Mouse (Mus musculus) MEL (cell line): ENCODE measurements around the gene Mfn1. TPM values are rescaled to one million over a fixed set of nuclear protein-coding genes. Genes with fewer than 3 reads are reported as not detected.

Experiments used
- DNase-seq: peaks from one replicate; pipeline ENCODE4 v3.0.0; 2011; ENCODE audit warnings: low read depth, low spot score
- H3K27ac ChIP-seq: 2 replicates; pipeline ENCODE4 v1.5.1; 2012; ENCODE audit warnings: low read depth, mild to moderate bottlenecking, control low read depth, low read length, moderate library complexity; ENCODE audit not compliant: control insufficient read depth
- H3K27me3 ChIP-seq, 2 experiments: fragments of 150-350 bp in 1 of 2; sonication (generic) in 1 of 2; 2 replicates each; pipeline ENCODE4 v1.6.1; 2012; ENCODE audit warnings: low read length in 2 of 2, mild to moderate bottlenecking in 2 of 2, improper control_type of control experiment in 1 of 2, moderate library complexity in 1 of 2; ENCODE audit not compliant: insufficient read depth in 2 of 2, control insufficient read depth in 1 of 2
- H3K36me3 ChIP-seq, 2 experiments: 2 replicates each; pipeline ENCODE4 v1.6.1; 2012 to 2014; ENCODE audit warnings: low read length in 2 of 2, improper control_type of control experiment in 1 of 2, inconsistent platforms in 1 of 2, mild to moderate bottlenecking in 1 of 2; ENCODE audit not compliant: insufficient read depth in 2 of 2, control insufficient read depth in 1 of 2
- H3K4me1 ChIP-seq, 2 experiments: fragments of 150-350 bp in 1 of 2; sonication (generic) in 1 of 2; 2 replicates each; pipeline ENCODE4 v1.6.1; 2012; ENCODE audit warnings: low read length in 2 of 2, improper control_type of control experiment in 1 of 2, mild to moderate bottlenecking in 1 of 2; ENCODE audit not compliant: insufficient read depth in 2 of 2, control insufficient read depth in 1 of 2
- H3K4me3 ChIP-seq, 2 experiments: fragments of 150-350 bp in 1 of 2; sonication (generic) in 1 of 2; 2 replicates each; pipeline ENCODE4 v1.5.1; 2012; ENCODE audit warnings: low read depth in 2 of 2, low read length in 2 of 2, mild to moderate bottlenecking in 2 of 2, moderate library complexity in 2 of 2, control low read depth in 1 of 2, improper control_type of control experiment in 1 of 2; ENCODE audit not compliant: control insufficient read depth in 1 of 2, insufficient read depth in 1 of 2
- H3K79me2 ChIP-seq: 2 replicates; pipeline ENCODE4 v1.6.1; 2012; ENCODE audit warnings: mild to moderate bottlenecking, low read length, moderate library complexity; ENCODE audit not compliant: control insufficient read depth, poor library complexity, insufficient read depth
- H3K9ac ChIP-seq: 2 replicates; pipeline ENCODE4 v1.6.1; 2012; ENCODE audit warnings: low read depth, mild to moderate bottlenecking, control low read depth, low read length, moderate library complexity; ENCODE audit not compliant: control insufficient read depth, poor library complexity, severe bottlenecking
- H3K9me3 ChIP-seq: fragments of 150-350 bp; sonication (generic); replicated peaks from 2 replicates; pipeline ENCODE4 v1.6.1; 2012; ENCODE audit warnings: mild to moderate bottlenecking, low read length, improper control_type of control experiment, moderate library complexity; ENCODE audit not compliant: insufficient read depth
- E2F4 ChIP-seq: IDR thresholded peaks from 2 replicates; pipeline ENCODE4 v1.6.1; 2011; ENCODE audit warnings: low read depth, low read length, improper control_type of control experiment, borderline replicate concordance
- ELF1 ChIP-seq: IDR thresholded peaks from 2 replicates; pipeline ENCODE4 v1.6.1; 2014; ENCODE audit warnings: low read depth, mild to moderate bottlenecking, inconsistent platforms, low read length, improper control_type of control experiment, moderate library complexity
- ETS1 ChIP-seq: IDR thresholded peaks from 2 replicates; pipeline ENCODE4 v1.6.1; 2012; ENCODE audit warnings: low read depth, mild to moderate bottlenecking, inconsistent platforms, low read length, improper control_type of control experiment, moderate library complexity
- GATA1 ChIP-seq: IDR thresholded peaks from 2 replicates; pipeline ENCODE4 v1.6.1; 2011; ENCODE audit warnings: low read depth, low read length, improper control_type of control experiment
- HCFC1 ChIP-seq: IDR thresholded peaks from 2 replicates; pipeline ENCODE4 v1.6.1; 2012; ENCODE audit warnings: low read depth, mild to moderate bottlenecking, inconsistent platforms, low read length, improper control_type of control experiment, moderate library complexity
- MEF2A ChIP-seq: IDR thresholded peaks from 2 replicates; pipeline ENCODE4 v1.6.1; 2014; ENCODE audit warnings: low read depth, mild to moderate bottlenecking, inconsistent platforms, low read length, improper control_type of control experiment; ENCODE audit not compliant: poor library complexity, insufficient replicate concordance, severe bottlenecking; ENCODE audit errors: extremely low read depth
- MYC ChIP-seq: IDR thresholded peaks from 2 replicates; pipeline ENCODE4 v1.6.1; 2011; ENCODE audit warnings: low read depth, mild to moderate bottlenecking, low read length, improper control_type of control experiment, moderate library complexity
- POLR2A ChIP-seq, 2 experiments: IDR thresholded peaks; 2 replicates each; pipeline ENCODE4 v1.6.1; 2011 to 2012; ENCODE audit warnings: low read length in 2 of 2, mild to moderate bottlenecking in 2 of 2, control low read depth in 1 of 2, improper control_type of control experiment in 1 of 2, low read depth in 1 of 2, moderate library complexity in 1 of 2; ENCODE audit not compliant: control insufficient read depth in 1 of 2, insufficient read depth in 1 of 2, poor library complexity in 1 of 2
- POLR2AphosphoS5 ChIP-seq: IDR thresholded peaks from 2 replicates; pipeline ENCODE4 v1.6.1; 2012; ENCODE audit warnings: low read depth, borderline replicate concordance, mild to moderate bottlenecking, inconsistent platforms, low read length, moderate library complexity, mixed read lengths
- SIN3A ChIP-seq: IDR thresholded peaks from 2 replicates; pipeline ENCODE4 v1.6.1; 2012; ENCODE audit warnings: low read length, improper control_type of control experiment, inconsistent platforms
- SMC3 ChIP-seq: IDR thresholded peaks from 2 replicates; pipeline ENCODE4 v1.6.1; 2011; ENCODE audit warnings: low read depth, low read length, improper control_type of control experiment
- TAL1 ChIP-seq: IDR thresholded peaks from 2 replicates; pipeline ENCODE4 v1.6.1; 2012; ENCODE audit warnings: mild to moderate bottlenecking, inconsistent platforms, low read length, moderate library complexity, mixed read lengths
- TBP ChIP-seq: IDR thresholded peaks from 2 replicates; pipeline ENCODE4 v1.8.0; 2011; ENCODE audit warnings: low read depth, low read length, improper control_type of control experiment
- UBTF ChIP-seq: IDR thresholded peaks from 2 replicates; pipeline ENCODE4 v1.6.1; 2012; ENCODE audit warnings: low read depth, mild to moderate bottlenecking, inconsistent platforms, low read length, improper control_type of control experiment, moderate library complexity, borderline replicate concordance; ENCODE audit not compliant: insufficient read depth
- USF2 ChIP-seq, 2 experiments: IDR thresholded peaks; 2 replicates each; pipeline ENCODE4 v1.6.1; 2011 to 2012; ENCODE audit warnings: improper control_type of control experiment in 2 of 2, low read length in 2 of 2, borderline replicate concordance in 1 of 2, inconsistent platforms in 1 of 2, low read depth in 1 of 2, mild to moderate bottlenecking in 1 of 2; ENCODE audit not compliant: insufficient read depth in 1 of 2
- ZC3H11A ChIP-seq: IDR thresholded peaks from 2 replicates; pipeline ENCODE4 v1.6.1; 2012; ENCODE audit warnings: low read depth, mild to moderate bottlenecking, inconsistent platforms, low read length, improper control_type of control experiment
- ZNF384 ChIP-seq: IDR thresholded peaks from 2 replicates; pipeline ENCODE4 v1.6.1; 2012; ENCODE audit warnings: low read depth, mild to moderate bottlenecking, inconsistent platforms, low read length, improper control_type of control experiment
- polyA plus RNA-seq, 2 experiments: library from polyadenylated mRNA; stranded (reverse) in 1 of 2; unstranded in 1 of 2; fragments of >175 nt in 1 of 2; fragments of >200 nt in 1 of 2; gene quantifications; 2 replicates each; pipeline versions ENCODE4 v1.2.1 to v1.2.4; 2012; ENCODE audit warnings: low replicate concordance in 2 of 2, low read depth in 1 of 2; ENCODE audit not compliant: insufficient read length in 2 of 2, insufficient read depth in 1 of 2, missing spikeins in 1 of 2
- total RNA-seq: library from RNA; depleted of rRNA; stranded (reverse); fragments of 300-350 nt; gene quantifications from 2 replicates; pipeline ENCODE4 v1.2.3, GENCODE M21; 2012

Gene Mfn1
- total and polyA plus RNA-seq, 3 experiments: 25.5 to 29.4 TPM; not detected in 1

- no peak for TF ChIP-seq HCFC1
- no peak for TF ChIP-seq POLR2AphosphoS5
- TF ChIP-seq TAL1: no peak
- TF ChIP-seq POLR2A (IDR thresholded peaks at IDR 0.05; ENCODE audit: control insufficient read depth in 1 of 2, insufficient read depth in 1 of 2, low read depth in 1 of 2, low read length in 2 of 2, poor library complexity in 1 of 2): no peak
Measured at GRCm38 (mm10) chr3:32494387-32495087, 34.7 kb upstream of the Mfn1 start (continued).

- DNase-seq: no peak
Measured at GRCm38 (mm10) chr3:32495088-32495770, 34.0 kb upstream of the Mfn1 start.

GRCm38 (mm10) chr3:32495856-32496710 is 33.2 kb upstream of the Mfn1 start:
- no peak overlapping the region for H3K9ac ChIP-seq
- TF ChIP-seq MYC (no peak), SMC3 (no peak), GATA1 (no peak), E2F4 (no peak), ZC3H11A (no peak)
- no peaks in the 10 kb centered on the region for H3K79me2 ChIP-seq
- no peaks in the 10 kb centered on the region for H3K9me3 ChIP-seq
- no peak for DNase-seq
- no peaks in the 10 kb centered on the region for H3K4me1 ChIP-seq
- H3K4me3 ChIP-seq: no peak overlapping the region
- no peaks in the 10 kb centered on the region for H3K36me3 ChIP-seq
- no peak overlapping the region for H3K27ac ChIP-seq
- peaks cover 3 to 4% of the 10 kb centered on the region in 2 experiments; a peak in 3 of 4 replicates for H3K27me3 ChIP-seq

More at GRCm38 (mm10) chr3:32495088-32495770, 34.0 kb upstream of the Mfn1 start:
- Histone ChIP-seq H3K4me1 (no peaks in the 10 kb centered on the region), H3K79me2 (no peaks in the 10 kb centered on the region), H3K9ac (no peak overlapping the region), H3K9me3 (no peaks in the 10 kb centered on the region), H3K27ac (no peak overlapping the region), H3K27me3 (peaks cover 3 to 4% of the 10 kb centered on the region in 2 experiments; a peak in 3 of 4 replicates)
- TF ChIP-seq SIN3A: no peak
- TF ChIP-seq ZNF384: no peak
- no peak for TF ChIP-seq ETS1
- no peak for TF ChIP-seq ELF1
- TF ChIP-seq MEF2A: no peak
- no peak for TF ChIP-seq USF2 (IDR thresholded peaks at IDR 0.05; ENCODE audit: borderline replicate concordance in 1 of 2, insufficient read depth in 1 of 2, low read depth in 1 of 2, low read length in 2 of 2)
- TF ChIP-seq HCFC1: no peak
- TF ChIP-seq UBTF: no peak
- no peak for TF ChIP-seq TBP
- TF ChIP-seq, all 39 proteins: peak for 0
- H3K36me3 ChIP-seq: no peaks in the 10 kb centered on the region
- no peak overlapping the region for H3K4me3 ChIP-seq
